Mouse (Mus musculus): Measurements from ENCODE around the gene Cdk13. TPM values are rescaled to one million over a fixed set of nuclear protein-coding genes. Genes with fewer than 3 reads are reported as not detected.

Cdk13 gene
- polyA plus RNA-seq (2012; rRNA removed), result 31.0 and 32.4 TPM in 2 replicates

GRCm38 (mm10) chr13:17804909-17805613 is at the start of gene Cdk13:
Gene Cdk13 (minus strand): TSS chr13:17805097.
- WGBS, result under 1% methylated on average over 94 of the region's 110 CpGs
- Histone ChIP-seq H3K27me3 (ENCODE audit: control insufficient read depth, insufficient read depth, low read length) (no peaks in the 10 kb centered on the region), H3K27ac (ENCODE audit: insufficient read depth, low read length) (peak within 1 kb of the TSS; percentile 89), H3K4me1 (ENCODE audit: control insufficient read depth, insufficient read depth, low read length) (no peaks in the 10 kb centered on the region; the same call in 1 of the 2 replicates), H3K4me3 (replicated peaks; ENCODE audit: insufficient read depth, low read depth, low read length) (peak within 1 kb of the TSS; percentile 77)
- TF ChIP-seq CTCF (IDR thresholded peaks at IDR 0.05; ENCODE audit: borderline replicate concordance, insufficient read depth, low read depth, low read length), result no peak
- TF ChIP-seq POLR2A (IDR thresholded peaks at IDR 0.05; ENCODE audit: borderline replicate concordance, insufficient read depth, low read length), result peak; percentile 99
- DNase-seq, result peak; percentile 99

- Histone ChIP-seq H3K27ac (ENCODE audit: insufficient read depth, low read length) (no peak overlapping the region), H3K4me3 (replicated peaks; ENCODE audit: insufficient read depth, low read depth, low read length) (no peak overlapping the region), H3K27me3 (ENCODE audit: control insufficient read depth, insufficient read depth, low read length) (no peaks in the 10 kb centered on the region), H3K4me1 (ENCODE audit: control insufficient read depth, insufficient read depth, low read length) (no peaks in the 10 kb centered on the region)
- WGBS, result 74% methylated on average over 2 of the region's 2 CpGs
- no peak for TF ChIP-seq POLR2A (IDR thresholded peaks at IDR 0.05; ENCODE audit: borderline replicate concordance, insufficient read depth, low read length)
- no peak for TF ChIP-seq CTCF (IDR thresholded peaks at IDR 0.05; ENCODE audit: borderline replicate concordance, insufficient read depth, low read depth, low read length)
- DNase-seq, result no peak
Observed at GRCm38 (mm10) chr13:17843336-17843735, 38.4 kb upstream of the Cdk13 start.

- TF ChIP-seq POLR2A (IDR thresholded peaks at IDR 0.05; ENCODE audit: borderline replicate concordance, insufficient read depth, low read length) (no peak), CTCF (IDR thresholded peaks at IDR 0.05; ENCODE audit: borderline replicate concordance, insufficient read depth, low read depth, low read length) (no peak)
- no peak for DNase-seq
- Histone ChIP-seq H3K27me3 (ENCODE audit: control insufficient read depth, insufficient read depth, low read length) (no peaks in the 10 kb centered on the region), H3K27ac (ENCODE audit: insufficient read depth, low read length) (no peak overlapping the region), H3K4me3 (replicated peaks; ENCODE audit: insufficient read depth, low read depth, low read length) (no peak overlapping the region), H3K4me1 (ENCODE audit: control insufficient read depth, insufficient read depth, low read length) (no peaks in the 10 kb centered on the region)
- WGBS, result 37% methylated on average over 4 of the region's 4 CpGs
Observed at GRCm38 (mm10) chr13:17842756-17843155, 37.9 kb upstream of the Cdk13 start.

- no peaks in the 10 kb centered on the region for H3K4me1 ChIP-seq (ENCODE audit: control insufficient read depth, insufficient read depth, low read length)
- no peak for DNase-seq
- WGBS, result 71% methylated on average over 5 of the region's 5 CpGs
- no peaks in the 10 kb centered on the region for H3K27me3 ChIP-seq (ENCODE audit: control insufficient read depth, insufficient read depth, low read length)
- no peak overlapping the region for H3K27ac ChIP-seq (ENCODE audit: insufficient read depth, low read length)
- TF ChIP-seq POLR2A (IDR thresholded peaks at IDR 0.05; ENCODE audit: borderline replicate concordance, insufficient read depth, low read length), result no peak
- TF ChIP-seq CTCF (IDR thresholded peaks at IDR 0.05; ENCODE audit: borderline replicate concordance, insufficient read depth, low read depth, low read length), result no peak
- no peak overlapping the region for H3K4me3 ChIP-seq (replicated peaks; ENCODE audit: insufficient read depth, low read depth, low read length)
Observed at GRCm38 (mm10) chr13:17839137-17839536, 34.2 kb upstream of the Cdk13 start.

GRCm38 (mm10) chr13:17838484-17838851 is 33.6 kb upstream of the Cdk13 start:
- no peaks in the 10 kb centered on the region for H3K27me3 ChIP-seq (ENCODE audit: control insufficient read depth, insufficient read depth, low read length)
- H3K4me3 ChIP-seq (replicated peaks; ENCODE audit: insufficient read depth, low read depth, low read length), result no peak overlapping the region
- WGBS, result 38% methylated on average over 4 of the region's 4 CpGs
- H3K27ac ChIP-seq (ENCODE audit: insufficient read depth, low read length), result no peak overlapping the region
- TF ChIP-seq CTCF (IDR thresholded peaks at IDR 0.05; ENCODE audit: borderline replicate concordance, insufficient read depth, low read depth, low read length), result peak; percentile 41; the same call in 1 of the 2 replicates
- no peak for TF ChIP-seq POLR2A (IDR thresholded peaks at IDR 0.05; ENCODE audit: borderline replicate concordance, insufficient read depth, low read length)
- DNase-seq, result peak; percentile 41 to 54
- H3K4me1 ChIP-seq (ENCODE audit: control insufficient read depth, insufficient read depth, low read length), result no peaks in the 10 kb centered on the region

- peak; percentile 51; the same call in 1 of the 2 replicates for TF ChIP-seq CTCF (IDR thresholded peaks at IDR 0.05; ENCODE audit: borderline replicate concordance, insufficient read depth, low read depth, low read length)
- TF ChIP-seq POLR2A (IDR thresholded peaks at IDR 0.05; ENCODE audit: borderline replicate concordance, insufficient read depth, low read length), result no peak
- DNase-seq, result peak; percentile 16 to 31
- 42% methylated on average over 16 of the region's 16 CpGs for WGBS
Observed at GRCm38 (mm10) chr13:17837610-17838483, 33.0 kb upstream of the Cdk13 start.

GRCm38 (mm10) chr13:17836808-17837207 is 31.9 kb upstream of the Cdk13 start:
- Histone ChIP-seq H3K4me1 (ENCODE audit: control insufficient read depth, insufficient read depth, low read length) (no peaks in the 10 kb centered on the region), H3K27ac (ENCODE audit: insufficient read depth, low read length) (no peak overlapping the region), H3K27me3 (ENCODE audit: control insufficient read depth, insufficient read depth, low read length) (no peaks in the 10 kb centered on the region), H3K4me3 (replicated peaks; ENCODE audit: insufficient read depth, low read depth, low read length) (no peak overlapping the region)
- no peak for DNase-seq
- no peak for TF ChIP-seq POLR2A (IDR thresholded peaks at IDR 0.05; ENCODE audit: borderline replicate concordance, insufficient read depth, low read length)
- TF ChIP-seq CTCF (IDR thresholded peaks at IDR 0.05; ENCODE audit: borderline replicate concordance, insufficient read depth, low read depth, low read length), result no peak
- 81% methylated on average over 7 of the region's 7 CpGs for WGBS

More at GRCm38 (mm10) chr13:17837610-17838483, 33.0 kb upstream of the Cdk13 start:
- no peak overlapping the region for H3K27ac ChIP-seq (ENCODE audit: insufficient read depth, low read length)
- H3K4me1 ChIP-seq (ENCODE audit: control insufficient read depth, insufficient read depth, low read length), result no peaks in the 10 kb centered on the region
- no peaks in the 10 kb centered on the region for H3K27me3 ChIP-seq (ENCODE audit: control insufficient read depth, insufficient read depth, low read length)
- no peak overlapping the region for H3K4me3 ChIP-seq (replicated peaks; ENCODE audit: insufficient read depth, low read depth, low read length)

All from cerebellum, adult 2 months (tissue).